Mouse (Mus musculus) thymus, adult 2 months (tissue): ENCODE measurements around the gene Tcf7l2. TPM values are rescaled to one million over a fixed set of nuclear protein-coding genes. Genes with fewer than 3 reads are reported as not detected.

ENCODE experiments used
- DNase-seq: peaks from one replicate; pipeline ENCODE4 v3.0.0; 2021
- H3K27ac ChIP-seq: fragments of 200-500 bp; 2 replicates; pipeline ENCODE4 v1.5.1; 2012; ENCODE audit warnings: low read length, control low read depth; ENCODE audit not compliant: control insufficient read depth, insufficient read depth
- H3K27me3 ChIP-seq: fragments of 200-500 bp; 2 replicates; pipeline ENCODE4 v1.6.1; 2012; ENCODE audit warnings: mild to moderate bottlenecking, low read length, moderate library complexity, mixed read lengths; ENCODE audit not compliant: control insufficient read depth, insufficient read depth
- H3K36me3 ChIP-seq: fragments of 200-500 bp; 2 replicates; pipeline ENCODE4 v1.6.1; 2012; ENCODE audit warnings: mild to moderate bottlenecking, low read length, moderate library complexity; ENCODE audit not compliant: control insufficient read depth, insufficient read depth
- H3K4me1 ChIP-seq: fragments of 200-500 bp; replicated peaks from 2 replicates; pipeline ENCODE4 v1.6.1; 2012; ENCODE audit warnings: low read length; ENCODE audit not compliant: control insufficient read depth, insufficient read depth
- H3K4me3 ChIP-seq: fragments of 200-500 bp; 2 replicates; pipeline ENCODE4 v1.5.1; 2012; ENCODE audit warnings: mild to moderate bottlenecking, low read length, control low read depth, moderate library complexity; ENCODE audit not compliant: control insufficient read depth, insufficient read depth
- CTCF ChIP-seq: fragments of 200-500 bp; IDR thresholded peaks from 2 replicates; pipeline ENCODE4 v1.5.1; 2012; ENCODE audit warnings: mild to moderate bottlenecking, control low read depth, low read length, moderate library complexity, borderline replicate concordance; ENCODE audit not compliant: control insufficient read depth, poor library complexity, insufficient read depth; ENCODE audit errors: extremely low read depth
- POLR2A ChIP-seq: fragments of 200-500 bp; IDR thresholded peaks from 2 replicates; pipeline ENCODE4 v1.6.1; 2012; ENCODE audit warnings: mild to moderate bottlenecking, low read length, control low read depth, moderate library complexity; ENCODE audit not compliant: control insufficient read depth, poor library complexity, insufficient read depth; ENCODE audit errors: extremely low read depth
- WGBS: fragments of 180-500 bp; shearing (Covaris S2); methylation state at CpG from one replicate; pipeline ENCODE4 v1.1.7; 2018; 5-methylcytosine and 5-hydroxymethylcytosine counted together
- polyA plus RNA-seq: library from polyadenylated mRNA; depleted of rRNA; stranded (reverse); fragments of >200 nt; gene quantifications from 2 replicates; pipeline ENCODE4 v1.2.3, GENCODE M21; 2012

The Tcf7l2 gene
- polyA plus RNA-seq, 1 experiment = 7.6 TPM

DNA sequence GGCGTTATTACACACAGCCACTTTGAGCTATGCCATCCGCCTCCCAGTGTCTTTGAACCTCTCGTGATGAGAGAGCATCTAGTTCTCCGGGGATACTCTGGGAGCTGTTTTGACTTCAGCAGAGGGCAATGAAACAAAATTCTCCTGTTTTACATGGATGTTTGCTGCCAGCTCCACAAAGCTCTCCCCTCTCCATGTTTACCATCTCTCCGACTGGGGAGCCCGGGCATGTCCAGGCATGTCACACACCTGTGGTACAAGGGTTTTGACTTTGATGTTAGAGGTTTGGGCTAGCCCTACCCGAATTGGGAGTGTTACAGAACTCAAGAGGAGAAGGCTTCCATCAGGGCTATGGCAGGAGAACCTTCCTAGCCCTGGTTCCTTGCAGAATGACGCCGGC, 234.5 kb downstream of the Tcf7l2 start:
- WGBS = 93% methylated on average over 9 of the region's 9 CpGs
- no peaks in the 10 kb centered on the region for H3K36me3 ChIP-seq
- no peak overlapping the region for H3K4me3 ChIP-seq
- DNase-seq = no peak
- no peak overlapping the region for H3K27ac ChIP-seq
- no peaks in the 10 kb centered on the region for H3K27me3 ChIP-seq
- TF ChIP-seq POLR2A (no peak), CTCF (no peak)
- no peaks in the 10 kb centered on the region for H3K4me1 ChIP-seq
